Mouse (Mus musculus) B cell, adult 62 days (primary cell): ENCODE data around the gene Clec9a. TPM values are rescaled to one million over a fixed set of nuclear protein-coding genes. Genes with fewer than 3 reads are reported as not detected.

ENCODE experiments used
- total RNA-seq: library from RNA; stranded (reverse); gene quantifications from 4 replicates; pipeline ENCODE4 v1.2.4, GENCODE M21; 2023

Clec9a gene
- total RNA-seq = 0.27 to 2.0 TPM (median 0.31 TPM) in 3 of 4 replicates, not detected in the other

DNA sequence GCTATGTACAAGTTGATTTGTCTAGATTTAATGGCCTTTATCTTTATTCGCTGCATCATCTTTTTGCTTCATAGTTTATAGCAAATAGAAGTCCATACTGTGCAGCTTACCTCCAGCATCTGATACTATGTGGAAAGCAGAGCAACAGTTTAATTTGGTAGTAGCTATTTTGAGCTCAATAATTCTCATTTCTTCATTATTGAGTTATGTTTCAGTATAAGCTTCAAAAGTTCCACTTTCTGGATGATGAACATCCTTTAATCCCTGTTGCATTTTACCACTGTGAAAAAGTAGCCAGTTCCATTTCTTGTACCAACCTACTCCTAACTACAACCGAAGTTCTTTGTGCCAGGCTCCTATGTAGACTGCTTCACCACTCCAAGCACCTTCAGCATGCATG lies at the start of gene Clec9a:
Gene Clec9a (plus strand): TSS at position 301 of the 400 bp plus-strand sequence.

DNA sequence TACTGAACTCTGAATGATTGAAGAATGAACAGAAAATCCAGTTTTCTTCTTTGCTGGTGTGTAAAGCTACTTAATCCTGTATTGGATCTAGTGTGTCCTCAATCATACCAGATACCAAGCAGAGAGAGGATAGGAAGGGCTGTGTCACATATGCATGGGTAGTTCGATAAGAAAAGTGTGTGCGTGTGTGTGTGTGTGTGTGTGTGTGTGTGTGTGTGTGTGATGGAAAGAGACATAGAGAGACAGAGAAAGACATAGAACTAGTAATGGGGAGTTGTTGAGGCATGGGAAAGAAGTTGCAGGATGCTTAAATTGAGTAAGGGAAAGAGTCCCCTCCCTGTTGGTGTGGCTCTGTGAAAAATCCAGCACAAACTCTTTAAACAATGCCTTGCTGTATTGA lies 22.9 kb upstream of the Clec9a start, which contains the start of gene Clec12b:
Gene Clec12b (minus strand): TSS at position 101 of the 400 bp plus-strand sequence.

DNA sequence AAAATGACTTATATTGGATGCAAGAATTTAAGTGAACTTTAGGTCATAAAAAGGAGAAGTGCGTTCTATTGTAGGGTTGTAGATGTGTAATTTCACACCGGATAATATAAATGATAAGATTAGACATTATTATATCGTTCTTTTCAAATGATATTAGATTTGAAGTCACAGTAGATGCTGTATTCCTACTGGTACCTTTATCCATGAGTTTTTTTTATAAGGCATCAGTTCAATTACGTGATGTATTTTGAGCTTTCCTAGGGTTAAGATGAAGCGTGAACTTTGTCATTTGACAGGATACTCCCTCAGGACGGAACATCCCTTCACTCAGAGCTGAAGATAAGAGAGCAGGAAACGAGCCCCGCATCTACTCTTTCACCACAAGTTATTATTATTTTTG lies 11.7 kb upstream of the Clec9a start, which contains the start of gene Clec1b:
Gene Clec1b (plus strand): TSS at position 301 of the 400 bp plus-strand sequence.

DNA sequence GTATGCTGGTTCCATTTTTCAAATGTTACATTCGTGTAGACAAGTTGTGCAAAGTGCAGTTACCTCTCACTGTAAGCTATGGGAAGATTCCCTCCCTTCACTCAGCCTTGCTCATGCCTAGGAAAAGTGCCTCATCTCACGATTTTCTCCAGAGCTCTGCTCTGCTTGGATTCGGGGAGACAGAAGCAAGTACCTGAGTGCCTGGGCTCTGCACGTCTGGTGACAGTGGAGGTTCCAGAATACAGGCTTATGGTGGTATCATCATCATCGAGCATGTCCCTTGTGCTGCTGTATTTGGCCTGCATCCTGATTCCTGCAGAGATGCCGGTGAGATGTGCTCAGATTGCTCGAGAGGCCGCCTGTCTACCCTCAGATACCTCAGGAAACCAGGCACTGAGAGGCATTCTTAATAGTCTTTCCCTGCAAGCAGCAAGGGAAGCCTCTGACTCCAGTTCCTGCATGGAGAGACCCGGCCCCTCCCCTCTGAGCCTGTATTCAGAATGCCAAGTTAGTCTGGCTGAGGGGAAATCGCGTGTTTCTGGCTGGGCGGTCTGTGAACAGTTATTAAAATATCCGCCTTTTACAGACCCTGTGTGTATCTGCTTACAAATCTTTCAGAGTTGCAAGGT lies 42.9 kb downstream of the Clec9a start, which contains the start of gene Clec1a:
Gene Clec1a (minus strand): TSS at position 590 of the 629 bp plus-strand sequence.

Other genes starting within 250 kb of the Clec9a start
- gene Clec2d, start 228.2 kb upstream of the Clec9a start, total RNA-seq = 96.0 to 109 TPM (median 100 TPM) in 4 replicates
- gene Cd69, start 133.4 kb upstream of the Clec9a start, total RNA-seq = 626 to 798 TPM (median 731 TPM) in 4 replicates
- gene 4922502D21Rik, start 77.1 kb upstream of the Clec9a start, total RNA-seq = not detected in 4 replicates
- 5.8 to 8.3 TPM (median 6.3 TPM) in 4 replicates for gene Clec12a, start 66.2 kb upstream of the Clec9a start, total RNA-seq
- gene Clec12b, start 23.0 kb upstream of the Clec9a start, total RNA-seq = not detected in 4 replicates
- 0.55 to 2.1 TPM (median 0.75 TPM) in 3 of 4 replicates, not detected in the other for gene Clec1b, start 11.6 kb upstream of the Clec9a start, total RNA-seq
- gene Clec1a, start 43.1 kb downstream of the Clec9a start, total RNA-seq = not detected in 4 replicates
- not detected in 4 replicates for gene Olr1, start 98.3 kb downstream of the Clec9a start, total RNA-seq
- gene Tmem52b, start 103.7 kb downstream of the Clec9a start, total RNA-seq = not detected in 4 replicates
- gene Gabarapl1, start 124.3 kb downstream of the Clec9a start, total RNA-seq = 12.0 to 14.6 TPM (median 13.2 TPM) in 4 replicates
- 0.86 to 2.4 TPM (median 1.0 TPM) in 4 replicates for gene Klre1, start 169.0 kb downstream of the Clec9a start, total RNA-seq
- 0.70 to 3.0 TPM (median 2.2 TPM) in 4 replicates for gene Klrd1, start 182.9 kb downstream of the Clec9a start, total RNA-seq
- gene Klrk1, start 215.0 kb downstream of the Clec9a start, total RNA-seq = 0.60 to 1.1 TPM (median 0.79 TPM) in 4 replicates
- not detected in 4 replicates for gene Klrc3, start 234.5 kb downstream of the Clec9a start, total RNA-seq